Mouse (Mus musculus) liver, postnatal 0 days (tissue): Measurements from ENCODE around the gene Rnf181. TPM values are rescaled to one million over a fixed set of nuclear protein-coding genes. Genes with fewer than 3 reads are reported as not detected.

Experiments used
- ATAC-seq: fragments of 200-750 bp; cut with Nextera tagmentation; 2 replicates; pipeline ENCODE4 v1.8.0; 2017; ENCODE audit warnings: mild to moderate bottlenecking, moderate library complexity
- DNase-seq: peaks from one replicate; pipeline ENCODE4 v3.0.0-alpha.2; 2016
- H3K27ac ChIP-seq: fragments of 300-500 bp; sonication (generic); 2 replicates; pipeline ENCODE4 v1.5.1; 2014; ENCODE audit warnings: antibody characterized with exemption, moderate library complexity, mild to moderate bottlenecking, low read depth
- H3K27me3 ChIP-seq: fragments of 300-500 bp; sonication (generic); 2 replicates; pipeline ENCODE4 v1.6.1; 2014; ENCODE audit warnings: low read length, control low read depth, mixed read lengths; ENCODE audit not compliant: insufficient read depth
- H3K36me3 ChIP-seq: fragments of 300-500 bp; sonication (generic); replicated peaks from 2 replicates; pipeline ENCODE4 v1.6.1; 2014; ENCODE audit warnings: mild to moderate bottlenecking, control low read depth, low read length, moderate library complexity, mixed read lengths; ENCODE audit not compliant: insufficient read depth
- H3K4me1 ChIP-seq: fragments of 300-500 bp; sonication (generic); 2 replicates; pipeline ENCODE4 v1.6.1; 2014; ENCODE audit warnings: antibody characterized with exemption, mild to moderate bottlenecking, control low read depth; ENCODE audit not compliant: insufficient read depth
- H3K4me2 ChIP-seq: fragments of 300-500 bp; sonication (generic); 2 replicates; pipeline ENCODE4 v1.6.1; 2014; ENCODE audit warnings: low read depth, mild to moderate bottlenecking, low read length, moderate library complexity, mixed read lengths
- H3K4me3 ChIP-seq: fragments of 300-500 bp; sonication (generic); 2 replicates; pipeline ENCODE4 v1.5.1; 2014; ENCODE audit warnings: low read depth, low read length
- H3K9ac ChIP-seq: fragments of 300-500 bp; sonication (generic); replicated peaks from 2 replicates; pipeline ENCODE4 v1.6.1; 2014; ENCODE audit warnings: mild to moderate bottlenecking, moderate library complexity
- H3K9me3 ChIP-seq: fragments of 300-500 bp; sonication (generic); 2 replicates; pipeline ENCODE4 v1.6.1; 2016; ENCODE audit warnings: mild to moderate bottlenecking, control low read depth, low read length, mixed read lengths
- CTCF ChIP-seq: sonication (generic); IDR thresholded peaks from 2 replicates; pipeline ENCODE4 v1.5.1; 2016; ENCODE audit warnings: antibody characterized with exemption, low read depth
- EP300 ChIP-seq: IDR thresholded peaks from 2 replicates; pipeline ENCODE4 v1.6.1; 2016; ENCODE audit warnings: antibody characterized with exemption, low read depth, mild to moderate bottlenecking
- WGBS: fragments of 180-500 bp; shearing (Covaris S2); extraction: QIAGEN DNeasy Blood & Tissue Kit; methylation state at CpG from one replicate; pipeline ENCODE4 v1.1.7; 2014; ENCODE audit not compliant: insufficient replicate concordance; 5-methylcytosine and 5-hydroxymethylcytosine counted together
- polyA plus RNA-seq: library from polyadenylated mRNA; unstranded; fragments of >200 nt; fragmentation: Nextera tagmentation; extraction: Ambion mirVana; gene quantifications from 2 replicates; pipeline ENCODE4 v1.2.1, GENCODE M21; 2015

The Rnf181 gene
- polyA plus RNA-seq, 1 experiment from 2014 or later = 63.2 TPM

GRCm38 (mm10) chr6:72380131-72380770, 13.5 kb upstream of the Rnf181 start, which contains the start of gene Vamp5:
TSS of gene Vamp5 (minus strand) at chr6:72380468.
- Histone ChIP-seq H3K9me3 (no peaks in the 10 kb centered on the region), H3K36me3 (peaks cover 13% of the 10 kb centered on the region), H3K4me3 (peak within 1 kb of the TSS; percentile 75), H3K9ac (peak within 1 kb of the TSS; percentile 79), H3K4me1 (peaks cover 24% of the 10 kb centered on the region), H3K27me3 (no peaks in the 10 kb centered on the region), H3K4me2 (peak within 1 kb of the TSS; percentile 70), H3K27ac (peak within 1 kb of the TSS; percentile 86)
- ATAC-seq (peak; percentile 90), DNase-seq (peak; percentile 92)
- TF ChIP-seq CTCF (peak; percentile 72), EP300 (no peak)
- WGBS = 2% methylated on average over 49 of the region's 49 CpGs

- H3K4me2 ChIP-seq = peak overlapping the region; percentile 70
- 17% methylated on average over 7 of the region's 7 CpGs for WGBS
- peak; percentile 20 for ATAC-seq
Measured at GRCm38 (mm10) chr6:72379377-72380130, 12.8 kb upstream of the Rnf181 start.

GRCm38 (mm10) chr6:72378510-72379234, 11.9 kb upstream of the Rnf181 start:
- TF ChIP-seq EP300 (no peak), CTCF (peak; percentile 27; the same call in 1 of the 2 replicates)
- peak overlapping the region; percentile 75 for H3K4me3 ChIP-seq
- WGBS = 57% methylated on average over 8 of the region's 8 CpGs
- no peaks in the 10 kb centered on the region for H3K27me3 ChIP-seq
- DNase-seq = no peak
- H3K4me2 ChIP-seq = peak overlapping the region; percentile 70
- no peak overlapping the region for H3K27ac ChIP-seq
- peak overlapping the region; percentile 79; the same call in 1 of the 2 replicates for H3K9ac ChIP-seq
- H3K36me3 ChIP-seq = no peaks in the 10 kb centered on the region
- H3K4me1 ChIP-seq = peaks cover 30% of the 10 kb centered on the region
- no peaks in the 10 kb centered on the region for H3K9me3 ChIP-seq
- no peak for ATAC-seq

More at GRCm38 (mm10) chr6:72379377-72380130, 12.8 kb upstream of the Rnf181 start:
- 0 out of 2 replicates have a peak, but pooled peaks cover 6% of the 10 kb centered on the region for H3K36me3 ChIP-seq
- no peak for DNase-seq
- no peaks in the 10 kb centered on the region for H3K27me3 ChIP-seq
- peaks cover 31% of the 10 kb centered on the region for H3K4me1 ChIP-seq
- H3K27ac ChIP-seq = peak overlapping the region; percentile 86
- TF ChIP-seq CTCF (no peak), EP300 (no peak)
- peak overlapping the region; percentile 79 for H3K9ac ChIP-seq
- no peaks in the 10 kb centered on the region for H3K9me3 ChIP-seq
- peak overlapping the region; percentile 75 for H3K4me3 ChIP-seq

- Histone ChIP-seq H3K36me3 (no peaks in the 10 kb centered on the region; the same call in 1 of the 2 replicates), H3K4me2 (peak overlapping the region; percentile 31), H3K27me3 (no peaks in the 10 kb centered on the region), H3K4me1 (peaks cover 44% of the 10 kb centered on the region), H3K9ac (no peak overlapping the region), H3K27ac (no peak overlapping the region), H3K4me3 (no peak overlapping the region; the same call in 1 of the 2 replicates), H3K9me3 (no peaks in the 10 kb centered on the region)
- 30% methylated on average over 15 of the region's 15 CpGs for WGBS
- TF ChIP-seq CTCF = no peak
- DNase-seq = no peak
- ATAC-seq = peak; percentile 26
Measured at GRCm38 (mm10) chr6:72374820-72375563, 8.2 kb upstream of the Rnf181 start.

GRCm38 (mm10) chr6:72374206-72374605, 7.5 kb upstream of the Rnf181 start:
- Histone ChIP-seq H3K27ac (no peak overlapping the region), H3K4me2 (no peak overlapping the region), H3K9me3 (no peaks in the 10 kb centered on the region), H3K27me3 (no peaks in the 10 kb centered on the region), H3K36me3 (peaks cover 5% of the 10 kb centered on the region), H3K4me3 (no peak overlapping the region), H3K9ac (no peak overlapping the region), H3K4me1 (peaks cover 37% of the 10 kb centered on the region)
- 46% methylated on average over 7 of the region's 7 CpGs for WGBS
- TF ChIP-seq CTCF = no peak
- no peak for TF ChIP-seq EP300
- ATAC-seq (no peak), DNase-seq (no peak)
